Mouse (Mus musculus): Measurements from ENCODE around the gene Cabp1. TPM values are rescaled to one million over a fixed set of nuclear protein-coding genes. Genes with fewer than 3 reads are reported as not detected.
A peak's percentile ranks its signal among the peaks of the same experiment; 100 is the strongest.

The Cabp1 gene
- polyA plus RNA-seq, 1 experiment, result 1.0 TPM

DNA sequence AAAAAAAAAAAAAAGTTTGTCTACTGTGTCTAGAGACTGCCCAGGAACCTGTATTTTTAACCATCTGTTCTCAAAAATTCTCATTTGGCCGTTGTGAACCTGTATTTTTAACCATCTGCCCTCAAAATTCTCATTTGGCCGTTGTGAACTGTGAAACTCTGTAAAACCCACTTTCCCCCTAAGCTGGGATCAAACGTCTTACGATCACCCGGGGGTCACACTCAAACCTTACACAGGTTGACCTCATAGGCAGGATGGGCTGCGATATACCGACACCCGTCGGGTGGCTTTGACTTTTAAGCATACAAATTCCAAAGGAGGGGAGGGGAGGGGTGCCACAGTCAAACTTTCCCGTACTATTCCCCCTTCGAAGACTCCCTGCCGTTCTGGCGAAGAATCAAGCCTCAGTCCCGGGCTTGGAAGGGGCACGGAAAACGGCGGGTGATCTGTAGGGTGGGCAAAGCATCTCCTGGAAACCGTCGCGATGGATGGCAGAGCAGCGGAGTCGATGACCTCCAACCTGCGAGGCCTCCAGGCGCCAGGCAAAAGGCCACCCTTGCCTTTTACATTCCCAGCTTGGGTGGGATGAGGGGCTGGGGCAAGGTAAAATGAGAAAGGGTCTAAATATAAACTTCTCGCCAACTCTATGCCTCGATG is 37.1 kb downstream of the Cabp1 start:
- WGBS, result 1% methylated on average over 26 of the region's 26 CpGs
- Histone ChIP-seq H3K4me3 (ENCODE audit: low read depth, low read length) (peak overlapping the region; percentile 92), H3K36me3 (ENCODE audit: control insufficient read depth, insufficient read depth, low read length) (peaks cover 4% of the 10 kb centered on the region; the same call in 1 of the 2 replicates), H3K27me3 (ENCODE audit: control insufficient read depth, insufficient read depth, low read length) (no peaks in the 10 kb centered on the region), H3K27ac (ENCODE audit: insufficient read depth, low read depth, low read length) (peak overlapping the region; percentile 87), H3K4me1 (ENCODE audit: control insufficient read depth, insufficient read depth, insufficient read length, low read length) (peaks cover 31% of the 10 kb centered on the region)
- TF ChIP-seq POLR2A (IDR thresholded peaks at IDR 0.05; ENCODE audit: low read depth, low read length) (no peak), CTCF (IDR thresholded peaks at IDR 0.05; ENCODE audit: extremely low read depth, insufficient read length, insufficient replicate concordance, low read depth, low read length) (no peak)

DNA sequence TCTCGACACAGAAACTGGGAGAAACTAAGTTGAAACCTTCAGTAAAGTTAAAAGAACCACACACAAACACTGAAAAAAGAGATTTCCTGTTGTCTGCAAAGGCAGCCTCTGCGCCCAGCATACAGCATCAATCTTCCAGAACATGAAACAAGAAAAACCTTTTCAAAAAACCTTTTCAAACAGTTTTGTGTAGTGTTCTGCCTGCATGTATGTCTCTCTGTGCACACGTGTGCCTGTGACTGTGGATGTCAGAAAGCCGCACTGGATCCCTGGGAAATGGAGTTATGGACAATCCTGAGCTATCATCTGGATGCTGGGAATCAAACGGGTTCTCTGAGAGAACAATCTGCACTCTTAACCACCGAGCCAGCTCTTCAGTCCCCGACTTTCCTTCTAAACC is 37.8 kb downstream of the Cabp1 start:
- WGBS, result 10% methylated on average over 7 of the region's 7 CpGs
- no peak for TF ChIP-seq CTCF (IDR thresholded peaks at IDR 0.05; ENCODE audit: extremely low read depth, insufficient read length, insufficient replicate concordance, low read depth, low read length)
- TF ChIP-seq POLR2A (IDR thresholded peaks at IDR 0.05; ENCODE audit: low read depth, low read length), result no peak
- Histone ChIP-seq H3K27me3 (ENCODE audit: control insufficient read depth, insufficient read depth, low read length) (no peaks in the 10 kb centered on the region), H3K27ac (ENCODE audit: insufficient read depth, low read depth, low read length) (peak overlapping the region; percentile 87), H3K36me3 (ENCODE audit: control insufficient read depth, insufficient read depth, low read length) (peaks cover 9% of the 10 kb centered on the region; the same call in 1 of the 2 replicates), H3K4me3 (ENCODE audit: low read depth, low read length) (peak overlapping the region; percentile 27), H3K4me1 (ENCODE audit: control insufficient read depth, insufficient read depth, insufficient read length, low read length) (peaks cover 31% of the 10 kb centered on the region)

DNA sequence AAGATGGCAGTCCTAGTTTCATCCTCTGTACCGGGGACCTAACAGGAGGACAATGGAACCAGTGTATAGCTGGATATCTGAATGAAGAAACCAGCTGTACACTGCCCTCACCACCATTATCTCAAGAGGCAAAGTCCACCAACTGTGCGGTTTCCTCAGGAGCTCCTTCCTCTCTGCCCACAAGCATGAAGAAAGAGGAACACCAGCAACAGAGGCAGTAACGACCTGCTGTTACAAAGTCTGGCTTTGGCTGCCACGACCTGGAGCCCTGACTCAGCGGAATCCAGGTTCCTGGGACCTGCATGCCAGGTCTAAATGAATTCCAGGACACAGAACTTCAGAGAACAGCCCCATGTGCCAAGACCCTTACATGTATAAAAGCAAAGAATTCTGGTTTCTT is 38.4 kb downstream of the Cabp1 start:
- TF ChIP-seq POLR2A (IDR thresholded peaks at IDR 0.05; ENCODE audit: low read depth, low read length) (peak; percentile 60; the same call in 1 of the 2 replicates), CTCF (IDR thresholded peaks at IDR 0.05; ENCODE audit: extremely low read depth, insufficient read length, insufficient replicate concordance, low read depth, low read length) (no peak)
- WGBS, result 8% methylated on average over 5 of the region's 5 CpGs
- Histone ChIP-seq H3K36me3 (ENCODE audit: control insufficient read depth, insufficient read depth, low read length) (peaks cover 13% of the 10 kb centered on the region), H3K4me3 (ENCODE audit: low read depth, low read length) (peak overlapping the region; percentile 34), H3K27me3 (ENCODE audit: control insufficient read depth, insufficient read depth, low read length) (no peaks in the 10 kb centered on the region), H3K4me1 (ENCODE audit: control insufficient read depth, insufficient read depth, insufficient read length, low read length) (peaks cover 27% of the 10 kb centered on the region), H3K27ac (ENCODE audit: insufficient read depth, low read depth, low read length) (peak overlapping the region; percentile 87)

DNA sequence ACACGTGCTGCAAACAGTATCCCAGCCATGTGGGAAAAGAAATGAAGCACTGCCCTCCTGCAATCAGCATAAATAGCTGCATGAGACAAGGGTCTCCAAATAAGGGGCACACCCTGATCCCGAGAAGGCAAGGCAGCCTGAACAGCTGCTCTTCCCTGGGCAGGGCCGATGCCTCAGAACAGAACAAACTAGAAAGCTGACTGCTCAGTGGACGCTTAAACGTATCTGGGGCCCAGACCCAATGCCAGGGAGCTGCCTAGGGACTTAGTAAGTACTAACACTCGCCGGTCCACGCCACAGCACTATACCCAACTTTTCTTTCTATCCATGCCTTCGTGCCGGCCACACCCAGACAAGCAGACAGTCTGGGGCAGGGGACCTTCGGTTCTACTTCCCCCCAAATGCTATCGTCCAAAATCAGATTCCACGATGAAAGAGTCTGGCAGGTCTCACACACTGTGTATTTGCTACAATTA is 39.0 kb downstream of the Cabp1 start:
- peaks cover 20% of the 10 kb centered on the region for H3K36me3 ChIP-seq (ENCODE audit: control insufficient read depth, insufficient read depth, low read length)
- peak overlapping the region; percentile 87 for H3K27ac ChIP-seq (ENCODE audit: insufficient read depth, low read depth, low read length)
- WGBS, result 8% methylated on average over 13 of the region's 13 CpGs

DNA sequence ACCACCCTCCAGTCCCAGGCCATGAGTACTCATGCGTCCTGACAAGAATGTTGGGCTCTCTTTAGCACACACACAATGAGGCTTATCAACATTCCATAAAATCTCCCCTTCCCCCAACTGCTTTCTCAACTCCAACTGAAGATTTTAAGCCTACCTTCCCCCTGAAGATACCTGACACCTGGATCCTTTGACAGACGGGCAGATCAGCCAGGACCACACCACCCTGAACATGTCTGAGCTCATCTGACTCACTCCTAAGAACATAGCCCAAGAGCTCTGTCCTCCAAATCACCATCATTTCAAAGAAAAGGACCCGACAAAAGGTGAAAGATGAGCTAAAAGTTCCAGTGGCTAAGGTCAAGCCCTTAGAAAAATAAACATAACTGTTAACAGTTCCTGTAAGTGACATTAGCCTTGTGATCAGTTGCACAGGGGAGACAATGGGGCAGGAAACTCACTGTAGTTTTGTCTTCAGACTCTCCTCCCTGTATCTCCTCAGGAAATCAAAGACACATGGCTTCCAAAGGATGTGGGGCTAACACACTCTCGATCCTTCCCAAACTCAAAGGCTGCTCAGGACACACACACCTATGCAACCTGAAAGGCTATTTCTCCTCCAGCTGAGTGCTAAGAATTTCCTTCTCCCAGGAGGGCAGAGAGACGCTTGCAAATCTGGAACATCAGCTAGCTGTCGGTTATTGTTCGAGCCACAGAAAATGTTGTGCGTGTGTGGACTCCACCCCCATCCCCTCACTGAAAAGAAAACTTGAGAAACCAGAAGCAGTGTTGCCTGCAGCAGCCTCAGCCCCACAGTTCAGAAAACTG is 41.8 kb downstream of the Cabp1 start:
- TF ChIP-seq CTCF (IDR thresholded peaks at IDR 0.05; ENCODE audit: extremely low read depth, insufficient read length, insufficient replicate concordance, low read depth, low read length), result no peak
- TF ChIP-seq POLR2A (IDR thresholded peaks at IDR 0.05; ENCODE audit: low read depth, low read length), result no peak
- Histone ChIP-seq H3K36me3 (ENCODE audit: control insufficient read depth, insufficient read depth, low read length) (peaks cover 45% of the 10 kb centered on the region), H3K27me3 (ENCODE audit: control insufficient read depth, insufficient read depth, low read length) (no peaks in the 10 kb centered on the region), H3K4me3 (ENCODE audit: low read depth, low read length) (no peak overlapping the region), H3K27ac (ENCODE audit: insufficient read depth, low read depth, low read length) (0 out of 2 replicates have a peak overlapping the region, but pooled peaks have one; percentile 14), H3K4me1 (ENCODE audit: control insufficient read depth, insufficient read depth, insufficient read length, low read length) (peaks cover 22% of the 10 kb centered on the region)
- 48% methylated on average over 8 of the region's 8 CpGs for WGBS

More for the DNA sequence above, 39.0 kb downstream of the Cabp1 start:
- peaks cover 23% of the 10 kb centered on the region for H3K4me1 ChIP-seq (ENCODE audit: control insufficient read depth, insufficient read depth, insufficient read length, low read length)
- H3K27me3 ChIP-seq (ENCODE audit: control insufficient read depth, insufficient read depth, low read length), result no peaks in the 10 kb centered on the region
- peak overlapping the region; percentile 58 for H3K4me3 ChIP-seq (ENCODE audit: low read depth, low read length)
- TF ChIP-seq CTCF (IDR thresholded peaks at IDR 0.05; ENCODE audit: extremely low read depth, insufficient read length, insufficient replicate concordance, low read depth, low read length) (no peak), POLR2A (IDR thresholded peaks at IDR 0.05; ENCODE audit: low read depth, low read length) (no peak)

DNA sequence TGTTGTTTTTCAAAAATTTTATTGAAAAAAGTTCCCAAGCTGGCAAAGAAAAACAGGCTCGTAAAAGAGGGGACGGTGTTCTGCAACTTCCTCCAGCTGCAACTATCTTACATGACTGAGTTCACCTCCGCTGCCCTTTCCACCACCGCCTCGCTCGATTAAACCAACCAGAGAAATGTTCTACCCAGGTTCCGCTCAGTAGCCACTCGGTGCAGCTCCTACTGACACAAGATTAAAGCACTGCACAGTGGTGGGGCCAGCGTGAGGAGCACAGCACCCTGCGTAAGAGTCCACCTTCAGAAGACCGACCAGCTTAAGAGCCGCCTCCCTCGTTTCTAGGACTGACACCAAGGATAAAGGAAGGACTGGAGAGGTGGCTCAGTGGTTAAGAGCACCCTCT is 42.7 kb downstream of the Cabp1 start:
- H3K27ac ChIP-seq (ENCODE audit: insufficient read depth, low read depth, low read length), result no peak overlapping the region
- H3K36me3 ChIP-seq (ENCODE audit: control insufficient read depth, insufficient read depth, low read length), result peaks cover 53% of the 10 kb centered on the region
- H3K27me3 ChIP-seq (ENCODE audit: control insufficient read depth, insufficient read depth, low read length), result no peaks in the 10 kb centered on the region
- H3K4me3 ChIP-seq (ENCODE audit: low read depth, low read length), result no peak overlapping the region
- no peak for TF ChIP-seq CTCF (IDR thresholded peaks at IDR 0.05; ENCODE audit: extremely low read depth, insufficient read length, insufficient replicate concordance, low read depth, low read length)
- no peak for TF ChIP-seq POLR2A (IDR thresholded peaks at IDR 0.05; ENCODE audit: low read depth, low read length)
- WGBS, result 67% methylated on average over 13 of the region's 13 CpGs
- peaks cover 22% of the 10 kb centered on the region for H3K4me1 ChIP-seq (ENCODE audit: control insufficient read depth, insufficient read depth, insufficient read length, low read length)

DNA sequence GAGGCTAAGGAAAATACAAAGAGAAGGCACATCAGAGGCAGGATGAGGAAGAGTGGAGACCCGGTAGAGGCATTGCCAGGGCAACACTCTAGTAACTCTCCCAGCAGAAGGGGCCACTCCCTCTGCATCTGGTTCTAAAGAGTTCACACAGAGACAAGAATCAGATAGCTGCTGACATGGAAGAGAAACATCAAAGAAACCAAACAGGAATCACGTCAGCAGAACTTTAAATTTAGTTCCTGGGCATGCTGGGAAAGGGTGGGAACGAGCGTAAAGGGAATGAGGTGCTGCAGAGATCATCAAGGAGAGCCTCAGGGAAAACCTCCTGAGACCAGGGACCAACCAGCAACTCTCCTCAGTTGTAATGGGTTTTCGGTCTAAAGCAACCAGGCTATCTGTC is 43.2 kb downstream of the Cabp1 start:
- 80% methylated on average over 5 of the region's 5 CpGs for WGBS
- TF ChIP-seq CTCF (IDR thresholded peaks at IDR 0.05; ENCODE audit: extremely low read depth, insufficient read length, insufficient replicate concordance, low read depth, low read length), result no peak
- TF ChIP-seq POLR2A (IDR thresholded peaks at IDR 0.05; ENCODE audit: low read depth, low read length), result no peak
- Histone ChIP-seq H3K27ac (ENCODE audit: insufficient read depth, low read depth, low read length) (no peak overlapping the region), H3K4me3 (ENCODE audit: low read depth, low read length) (no peak overlapping the region), H3K36me3 (ENCODE audit: control insufficient read depth, insufficient read depth, low read length) (peaks cover 58% of the 10 kb centered on the region), H3K27me3 (ENCODE audit: control insufficient read depth, insufficient read depth, low read length) (no peaks in the 10 kb centered on the region), H3K4me1 (ENCODE audit: control insufficient read depth, insufficient read depth, insufficient read length, low read length) (peaks cover 22% of the 10 kb centered on the region)

Measured in small intestine, adult 2 months (tissue).